Mouse (Mus musculus): ENCODE measurements around the gene Kiss1r.

Gene Kiss1r

GRCm38 (mm10) chr10:79897316-79898245 lies 19.2 kb upstream of the Kiss1r start:
- no peak for DNase-seq (ENCODE audit: low spot score in 2 of 2)

GRCm38 (mm10) chr10:79900951-79901410 lies 15.8 kb upstream of the Kiss1r start:
- no peak for DNase-seq (ENCODE audit: low spot score in 2 of 2)

- no peak for DNase-seq (ENCODE audit: low spot score in 2 of 2)
These were observed 10.1 kb upstream of the Kiss1r start for GRCm38 (mm10) chr10:79906712-79907111.

GRCm38 (mm10) chr10:79907415-79907814 lies 9.4 kb upstream of the Kiss1r start:
- no peak for DNase-seq (ENCODE audit: low spot score in 2 of 2)

- peak; percentile 95 to 97 for DNase-seq (ENCODE audit: low spot score in 2 of 2)
These were observed 8.3 kb upstream of the Kiss1r start, which contains the start of gene Med16 for GRCm38 (mm10) chr10:79908167-79909091. Gene Med16 (minus strand): TSS chr10:79908923.

GRCm38 (mm10) chr10:79909092-79909922 lies 7.5 kb upstream of the Kiss1r start:
- DNase-seq (ENCODE audit: low spot score in 2 of 2), result no peak

GRCm38 (mm10) chr10:79910556-79910955 lies 6.2 kb upstream of the Kiss1r start, which contains the start of gene Gm26602:
Gene Gm26602 (plus strand): TSS chr10:79910856.
- DNase-seq (ENCODE audit: low spot score in 2 of 2), result no peak

- DNase-seq (ENCODE audit: low spot score in 2 of 2), result no peak
These were observed 4.4 kb upstream of the Kiss1r start for GRCm38 (mm10) chr10:79912412-79912811.

- DNase-seq (ENCODE audit: low spot score in 2 of 2), result no peak
These were observed 2.4 kb upstream of the Kiss1r start for GRCm38 (mm10) chr10:79914131-79914947.

- no peak for DNase-seq (ENCODE audit: low spot score in 2 of 2)
These were observed 1.7 kb upstream of the Kiss1r start for GRCm38 (mm10) chr10:79914948-79915596.

- no peak for DNase-seq (ENCODE audit: low spot score in 2 of 2)
These were observed 690 bp upstream of the Kiss1r start for GRCm38 (mm10) chr10:79916081-79916480.

- no peak for DNase-seq (ENCODE audit: low spot score in 2 of 2)
These were observed 845 bp downstream of the Kiss1r start for GRCm38 (mm10) chr10:79917532-79918100.

- no peak for DNase-seq (ENCODE audit: low spot score in 2 of 2)
These were observed 1.7 kb downstream of the Kiss1r start for GRCm38 (mm10) chr10:79918231-79919078.

GRCm38 (mm10) chr10:79919251-79919849 lies 2.6 kb downstream of the Kiss1r start:
- DNase-seq (ENCODE audit: low spot score in 2 of 2), result no peak

GRCm38 (mm10) chr10:79920056-79920890 lies 3.5 kb downstream of the Kiss1r start:
- DNase-seq (ENCODE audit: low spot score in 2 of 2), result no peak

GRCm38 (mm10) chr10:79920958-79921535 lies 4.3 kb downstream of the Kiss1r start, which contains the start of gene R3hdm4:
Gene R3hdm4 (minus strand): TSS chr10:79921208.
- DNase-seq (ENCODE audit: low spot score in 2 of 2), result no peak

GRCm38 (mm10) chr10:79921572-79921971 lies 4.8 kb downstream of the Kiss1r start:
- no peak for DNase-seq (ENCODE audit: low spot score in 2 of 2)

Measured in urinary bladder, postnatal 4 days (tissue).